Mouse (Mus musculus) kidney, postnatal 36 days (tissue): Measurements from ENCODE around the gene Igf1.

ENCODE experiments used
- DNase-seq, 2 experiments: peaks; one replicate each; pipeline ENCODE4 v3.0.0; 2021 to 2022; ENCODE audit warnings: mixed read lengths in 2 of 2

Igf1 gene

DNA sequence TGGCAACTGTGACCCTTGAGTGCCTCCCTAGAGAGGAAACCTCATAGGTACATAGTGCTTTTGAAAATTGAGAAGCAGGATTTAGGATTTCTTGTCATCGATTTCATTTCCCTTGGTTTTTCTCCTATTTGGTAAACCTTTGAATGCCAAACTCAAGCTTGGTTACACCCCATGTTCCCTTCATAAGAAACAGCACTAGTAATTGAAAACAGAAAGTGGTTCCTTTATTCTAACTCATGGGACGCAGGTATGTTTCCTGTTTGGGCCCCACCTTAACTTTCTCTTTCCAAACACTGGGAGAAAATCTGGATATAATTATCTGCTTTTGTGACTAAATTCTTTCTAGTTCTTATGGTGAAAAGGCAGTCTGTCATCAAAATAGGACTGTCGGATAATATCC lies 40.8 kb downstream of the Igf1 start:
- DNase-seq: no peak

DNA sequence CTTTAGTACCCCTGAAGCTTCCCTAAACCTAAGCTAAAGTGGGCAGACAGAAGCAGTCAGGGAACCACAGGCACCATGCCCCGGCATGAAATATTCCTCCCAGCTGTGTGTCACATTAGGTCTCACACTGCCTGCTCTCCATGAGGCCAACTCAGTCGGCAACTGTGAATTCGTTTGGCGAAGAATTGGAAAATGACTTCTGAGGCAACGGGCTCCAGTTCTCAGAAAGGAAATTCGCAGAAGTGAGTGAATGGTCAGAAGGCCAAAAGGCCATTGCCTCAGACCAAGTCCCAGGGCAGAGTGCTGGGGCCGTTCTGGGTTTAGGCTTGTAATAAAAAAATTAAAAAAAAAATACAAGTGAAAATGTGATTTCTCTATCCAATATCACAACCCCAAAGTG lies 43.9 kb downstream of the Igf1 start:
- DNase-seq: peak; percentile 6 to 44

GRCm38 (mm10) chr10:87904324-87904723 lies 46.3 kb downstream of the Igf1 start:
- DNase-seq: no peak

GRCm38 (mm10) chr10:87905087-87905486 lies 47.0 kb downstream of the Igf1 start:
- DNase-seq: no peak

- DNase-seq: no peak
These were observed 48.1 kb downstream of the Igf1 start for GRCm38 (mm10) chr10:87906121-87906520.

- DNase-seq: no peak
These were observed 48.8 kb downstream of the Igf1 start for GRCm38 (mm10) chr10:87906757-87907307.

- no peak for DNase-seq
These were observed 55.8 kb downstream of the Igf1 start for GRCm38 (mm10) chr10:87913852-87914251.

DNA sequence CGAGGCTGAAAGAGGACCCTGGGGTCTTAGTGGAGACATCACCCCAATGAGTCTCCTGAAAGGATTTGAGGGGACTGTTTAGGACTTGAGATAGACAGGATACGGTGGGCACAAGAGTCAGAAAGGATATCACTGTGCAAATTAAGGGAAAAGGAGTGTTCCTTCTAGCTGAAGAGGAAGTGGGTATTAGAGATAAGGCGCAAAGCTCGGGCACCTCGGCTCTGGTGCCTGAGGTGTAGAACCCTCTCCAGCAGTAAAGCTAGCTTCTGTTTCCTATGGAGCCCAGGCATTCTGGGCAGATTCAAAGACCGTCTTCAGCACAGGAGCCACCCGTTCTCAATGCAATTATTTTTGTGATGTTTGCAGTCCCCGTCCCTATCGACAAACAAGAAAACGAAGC lies 56.9 kb downstream of the Igf1 start:
- no peak for DNase-seq

DNA sequence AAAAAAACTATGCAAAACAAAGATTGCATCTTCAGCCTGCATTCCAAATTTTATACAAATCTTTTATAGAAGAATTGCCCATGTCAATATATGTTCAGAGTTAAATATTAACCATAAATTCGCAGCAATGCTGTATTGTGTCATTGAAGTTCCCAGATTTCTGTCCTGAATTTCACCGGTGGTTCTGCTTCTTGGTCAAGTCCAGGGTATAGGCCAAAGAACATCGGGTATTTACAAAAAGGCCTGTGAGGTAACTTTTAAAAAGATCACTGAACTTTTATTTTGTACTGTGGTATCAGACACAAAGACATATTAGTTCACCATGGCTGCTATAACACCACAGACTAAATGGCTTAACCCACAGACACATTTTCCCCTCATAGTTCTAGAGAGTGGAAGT lies 57.7 kb downstream of the Igf1 start:
- no peak for DNase-seq

DNA sequence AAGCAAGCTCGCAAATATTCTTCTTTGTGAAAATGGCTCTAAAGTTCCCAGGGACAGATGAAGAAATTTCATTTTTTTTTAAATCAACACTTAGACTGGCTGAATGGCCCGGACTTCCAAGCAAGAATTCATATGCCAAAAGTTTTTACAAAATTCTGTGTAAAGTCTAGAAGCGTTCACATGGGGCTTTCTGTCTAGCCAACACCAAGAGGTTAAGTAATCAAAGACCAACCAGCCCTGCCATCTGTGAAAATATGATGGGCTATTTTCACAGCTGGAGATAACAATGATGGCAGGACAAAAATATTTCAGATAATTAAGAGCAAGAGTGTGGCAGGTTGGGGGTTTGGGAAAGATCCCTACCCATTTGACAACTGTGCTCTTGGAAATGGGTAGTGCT lies 64.2 kb downstream of the Igf1 start:
- no peak for DNase-seq

DNA sequence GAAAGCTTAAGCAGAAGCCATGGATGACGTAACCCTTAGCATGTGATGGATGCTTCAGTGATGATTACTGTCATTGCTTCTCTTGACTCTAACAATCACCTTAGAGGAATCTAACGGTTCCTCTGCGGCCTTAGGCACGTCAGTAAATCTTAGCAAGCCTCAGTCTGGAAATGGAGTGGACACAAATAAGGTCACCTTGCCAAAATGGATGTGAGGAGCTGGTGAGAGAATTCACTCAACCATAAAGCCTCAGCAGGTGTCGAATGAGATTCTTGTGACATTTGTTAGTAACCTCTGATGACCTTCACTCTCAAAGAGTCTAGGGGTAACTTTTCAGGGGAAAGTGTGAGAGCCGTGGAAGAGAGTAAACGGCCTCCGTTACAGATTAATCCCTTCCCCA lies 68.5 kb downstream of the Igf1 start:
- peak in 1 of 2 experiments; percentile 20 for DNase-seq

DNA sequence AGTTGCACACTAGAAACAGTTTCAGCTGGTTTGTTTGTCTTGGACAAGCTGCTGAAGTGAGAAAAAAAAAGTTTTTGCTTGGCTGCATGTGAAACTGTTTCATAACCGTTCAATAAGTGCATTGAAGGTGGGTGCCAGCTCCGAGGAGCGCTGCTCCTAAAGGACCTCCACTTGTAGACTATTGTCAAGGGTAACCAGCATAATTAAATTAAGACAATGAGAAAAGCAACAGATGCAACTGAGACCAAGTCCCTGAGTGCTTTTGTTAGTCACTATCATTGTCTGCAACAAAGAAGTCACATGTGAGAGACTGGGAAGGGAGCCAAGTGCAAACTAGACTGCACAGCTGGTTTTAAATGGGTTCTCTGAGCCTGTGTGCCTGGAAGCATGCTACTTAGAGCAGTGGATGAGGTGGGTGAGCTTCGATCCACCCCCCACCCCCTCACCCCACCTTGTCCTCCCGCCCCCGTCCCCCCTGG lies 69.1 kb downstream of the Igf1 start:
- DNase-seq: peak; percentile 72 to 77

DNA sequence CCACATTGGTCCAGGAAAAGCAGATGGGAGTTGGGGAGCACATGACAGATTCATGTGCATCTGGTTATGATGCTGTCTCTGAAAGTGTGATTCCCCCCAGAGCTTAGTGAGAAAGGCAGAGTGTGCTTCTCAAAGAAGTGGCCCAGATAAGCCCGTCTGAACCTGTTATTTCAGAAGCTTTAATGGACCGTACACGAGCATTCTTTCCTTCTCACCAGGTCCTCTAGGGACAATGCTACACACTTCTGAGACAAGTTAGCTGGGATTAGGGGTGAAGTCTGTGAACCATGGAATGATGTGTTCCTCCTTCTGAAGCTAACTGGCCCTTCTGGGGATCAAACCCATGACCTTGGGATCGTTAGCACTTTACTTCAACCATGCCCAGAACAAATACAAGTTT lies 90.1 kb downstream of the Igf1 start:
- DNase-seq: no peak

DNA sequence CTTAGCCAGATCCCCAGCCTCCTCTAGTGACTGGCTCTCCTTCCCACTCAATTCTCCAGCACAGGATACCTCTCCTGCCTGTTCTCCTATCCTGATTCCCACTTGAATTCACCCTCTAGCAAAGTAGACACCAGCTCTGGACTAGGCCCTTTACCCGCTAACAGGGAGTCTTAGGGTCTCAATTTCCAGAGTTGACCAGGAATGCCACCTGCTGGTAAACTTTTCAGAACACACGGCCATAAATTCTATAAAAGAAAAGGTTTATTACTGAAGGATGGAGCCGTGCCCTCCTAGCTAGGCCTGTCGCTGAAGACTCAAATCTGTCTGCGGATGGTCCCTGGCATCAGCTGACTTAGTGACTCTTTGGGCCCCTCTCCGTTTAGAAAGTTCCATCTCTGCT lies 113.5 kb downstream of the Igf1 start:
- DNase-seq: peak; percentile 25 to 31

DNA sequence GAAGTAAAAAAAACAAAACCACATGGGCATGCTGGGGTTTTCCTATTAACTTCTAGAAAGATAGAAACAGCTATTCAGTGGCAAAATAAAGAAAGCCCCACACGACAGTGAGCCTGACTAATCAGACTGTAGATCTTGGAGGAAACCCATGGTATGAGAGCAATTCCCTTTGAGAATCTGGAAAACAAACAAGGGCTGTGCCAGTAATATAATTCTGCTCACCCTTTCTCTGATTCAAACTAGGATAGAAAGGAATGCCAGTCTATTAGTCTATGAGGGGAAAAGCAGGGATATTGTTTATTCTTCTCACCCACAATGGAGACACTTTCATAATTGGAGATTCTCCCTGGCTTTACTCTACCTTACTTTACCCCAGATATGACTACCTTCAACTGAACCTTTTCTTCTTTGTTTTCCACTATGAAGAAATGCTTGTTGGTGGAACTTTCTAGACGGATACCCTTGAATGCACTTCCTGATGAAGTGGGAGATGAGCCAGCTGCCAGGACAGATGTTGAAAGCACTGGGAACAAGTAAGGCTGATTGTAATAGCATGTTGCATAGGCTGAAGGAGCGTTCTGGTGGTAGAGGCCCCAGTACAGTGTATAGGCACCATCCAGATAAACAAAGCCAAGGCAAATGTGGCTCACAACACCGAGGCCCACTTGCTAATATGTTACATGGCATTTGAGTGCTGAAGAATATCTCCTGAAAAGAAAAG lies 116.0 kb downstream of the Igf1 start:
- peak in 1 of 2 experiments; percentile 18 for DNase-seq

DNA sequence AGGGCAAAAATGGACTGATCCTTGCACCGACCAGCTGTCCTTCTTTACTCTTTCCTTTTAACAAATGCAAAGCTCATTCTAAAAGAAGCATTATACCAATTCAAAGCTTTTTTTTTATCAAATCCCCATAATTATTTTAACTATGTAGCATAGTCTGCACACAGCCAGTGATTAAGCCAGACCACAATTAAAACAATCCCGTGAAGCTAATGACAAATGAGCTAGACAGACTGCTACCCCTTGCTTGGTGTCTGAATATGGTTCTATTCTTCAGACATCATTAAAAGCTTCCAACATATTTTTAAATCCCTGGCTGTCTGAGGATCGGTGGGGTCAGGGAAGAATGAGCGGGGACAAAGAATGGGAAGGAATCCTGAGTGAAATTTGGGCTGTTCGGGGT lies 127.3 kb downstream of the Igf1 start:
- no peak for DNase-seq

DNA sequence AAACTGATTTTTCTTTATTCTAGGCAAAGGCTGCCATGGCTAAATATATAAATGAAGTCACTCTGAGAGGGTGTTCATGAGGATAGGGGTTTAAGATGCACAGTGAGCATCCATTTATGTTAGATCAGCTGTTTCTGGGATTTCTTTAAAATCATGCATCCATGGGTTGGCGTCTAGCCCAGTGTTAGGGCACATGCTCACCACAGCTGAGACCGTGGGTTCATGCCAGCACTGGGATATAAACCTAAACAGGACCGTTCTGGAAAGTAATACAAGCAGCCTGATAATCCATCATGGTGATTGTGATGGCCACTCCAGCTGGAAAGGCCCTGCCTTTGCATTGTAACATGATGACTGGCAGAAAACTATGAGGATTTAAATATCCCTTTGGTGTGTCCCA lies 128.1 kb downstream of the Igf1 start:
- no peak for DNase-seq
